Mouse (Mus musculus) G1E (cell line): ENCODE results near the gene Mtcl1. TPM values are rescaled to one million over a fixed set of nuclear protein-coding genes. Genes with fewer than 3 reads are reported as not detected.

Experiments
- ATAC-seq: 2 replicates; pipeline ENCODE4 v1.8.0; 2016; ENCODE audit warnings: mild to moderate bottlenecking; ENCODE audit not compliant: insufficient number of reproducible peaks, poor library complexity, low FRiP score, severe bottlenecking; ENCODE audit errors: extremely low read depth
- DNase-seq: peaks from one replicate; pipeline ENCODE4 v3.0.0; 2012; ENCODE audit warnings: low spot score
- H3K27me3 ChIP-seq: 2 replicates; pipeline ENCODE4 v1.6.1; 2012; ENCODE audit warnings: mild to moderate bottlenecking, low read length, inconsistent platforms; ENCODE audit not compliant: insufficient read depth
- H3K36me3 ChIP-seq: replicated peaks from 2 replicates; pipeline ENCODE3; 2012; ENCODE audit warnings: mild to moderate bottlenecking, inconsistent platforms
- H3K4me1 ChIP-seq: 2 replicates; pipeline ENCODE4 v1.6.1; 2012; ENCODE audit warnings: low read depth, low read length, inconsistent platforms, mixed read lengths; ENCODE audit not compliant: insufficient read depth
- H3K4me3 ChIP-seq: 2 replicates; pipeline ENCODE4 v1.5.1; 2012; ENCODE audit warnings: low read depth, mild to moderate bottlenecking, inconsistent platforms, low read length, moderate library complexity, mixed read lengths
- H3K9me3 ChIP-seq: replicated peaks from 2 replicates; pipeline ENCODE4 v1.6.1; 2012; ENCODE audit warnings: inconsistent platforms
- CTCF ChIP-seq: IDR thresholded peaks from 2 replicates; pipeline ENCODE4 v1.5.1; 2012; ENCODE audit warnings: low read depth, low read length, inconsistent platforms, mixed read lengths
- GATA1 ChIP-seq: IDR thresholded peaks from 2 replicates; pipeline ENCODE4 v1.6.1; 2012; ENCODE audit warnings: borderline replicate concordance, low read length, inconsistent platforms, mixed read lengths
- GATA2 ChIP-seq: IDR thresholded peaks from 2 replicates; pipeline ENCODE4 v1.6.1; 2012; ENCODE audit warnings: low read depth, low read length, inconsistent platforms, borderline replicate concordance
- POLR2AphosphoS5 ChIP-seq: IDR thresholded peaks from 2 replicates; pipeline ENCODE4 v1.6.1; 2012; ENCODE audit warnings: low read depth, low read length, inconsistent platforms; ENCODE audit not compliant: insufficient replicate concordance
- TAL1 ChIP-seq: conservative IDR thresholded peaks from 2 replicates; pipeline ENCODE4 v1.6.1; 2012; ENCODE audit warnings: low read depth, low read length, inconsistent platforms, mixed read lengths
- polyA plus RNA-seq: library from polyadenylated mRNA; stranded (reverse); fragments of >175 nt; gene quantifications from 2 replicates; pipeline ENCODE4 v1.2.3, GENCODE M21; 2012
- total RNA-seq, 2 experiments: library from RNA; stranded (forward) in 1 of 2; stranded (reverse) in 1 of 2; fragments of 200-1000 nt in 1 of 2; fragments of >200 nt in 1 of 2; fragmentation: Nextera tagmentation in 1 of 2; gene quantifications; 2 replicates each; pipeline ENCODE4 v1.2.3; 2014 to 2017

Mtcl1 gene
- total and polyA plus RNA-seq, 3 experiments = 0.11 TPM; not detected in 2

DNA sequence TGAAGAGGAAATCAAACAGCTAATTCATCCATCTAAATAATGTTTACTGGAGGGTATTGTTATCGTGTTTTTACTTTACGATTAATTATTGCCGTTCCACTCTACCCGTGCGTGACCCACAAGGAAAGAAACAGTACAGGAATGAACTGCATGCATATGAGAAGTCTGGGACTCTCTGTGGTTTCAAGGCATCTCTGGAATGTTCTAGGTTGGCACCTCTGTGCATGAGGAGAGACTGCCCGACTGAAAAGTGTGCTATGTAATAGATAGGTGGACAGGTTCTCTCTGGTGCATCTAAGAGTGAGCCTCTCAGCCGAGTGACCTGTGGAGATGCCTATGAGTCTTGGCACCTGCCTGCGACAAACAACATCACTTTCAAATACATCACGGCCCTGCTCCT lies 78.7 kb downstream of the Mtcl1 start:
- Histone ChIP-seq H3K36me3 (no peaks in the 10 kb centered on the region), H3K4me3 (no peak overlapping the region), H3K9me3 (peaks cover 75% of the 10 kb centered on the region), H3K27me3 (no peaks in the 10 kb centered on the region), H3K4me1 (no peaks in the 10 kb centered on the region)
- TF ChIP-seq TAL1 (no peak), POLR2AphosphoS5 (no peak), GATA1 (no peak), CTCF (no peak), GATA2 (no peak)
- DNase-seq (no peak), ATAC-seq (no peak)

- ATAC-seq (no peak), DNase-seq (no peak)
- H3K36me3 ChIP-seq = no peaks in the 10 kb centered on the region
- peaks cover 69% of the 10 kb centered on the region for H3K9me3 ChIP-seq
- TF ChIP-seq GATA2 (no peak), CTCF (no peak), GATA1 (no peak), POLR2AphosphoS5 (no peak), TAL1 (no peak)
- H3K4me1 ChIP-seq = no peaks in the 10 kb centered on the region
- H3K4me3 ChIP-seq = no peak overlapping the region
- H3K27me3 ChIP-seq = no peaks in the 10 kb centered on the region
Observed at GRCm38 (mm10) chr17:66369777-66370176, 79.8 kb downstream of the Mtcl1 start.

DNA sequence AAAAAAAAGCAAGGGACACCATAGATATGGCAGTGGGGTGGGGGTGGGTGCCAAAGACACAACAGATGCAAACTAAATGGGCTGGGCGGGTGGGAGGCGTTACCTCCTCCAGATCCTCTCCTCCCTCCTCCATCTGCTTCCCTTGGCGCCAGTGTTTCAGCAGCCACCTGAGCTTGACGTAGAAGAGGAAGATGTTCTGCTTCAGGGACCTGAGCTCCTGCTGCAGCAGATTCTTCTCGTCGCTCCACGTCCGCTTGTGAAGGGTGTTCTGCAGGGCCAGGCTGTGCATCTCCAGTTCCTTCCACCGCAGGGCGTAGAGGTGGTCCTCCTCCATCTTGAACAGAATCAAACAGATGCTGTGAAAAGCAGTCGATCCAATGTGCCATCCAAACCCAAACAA lies 81.4 kb downstream of the Mtcl1 start:
- no peaks in the 10 kb centered on the region for H3K27me3 ChIP-seq
- ATAC-seq (no peak), DNase-seq (no peak)
- no peaks in the 10 kb centered on the region for H3K36me3 ChIP-seq
- H3K4me1 ChIP-seq = no peaks in the 10 kb centered on the region
- peaks cover 70% of the 10 kb centered on the region for H3K9me3 ChIP-seq
- TF ChIP-seq GATA2 = no peak
- TF ChIP-seq GATA1 = no peak
- no peak for TF ChIP-seq POLR2AphosphoS5
- no peak for TF ChIP-seq CTCF
- H3K4me3 ChIP-seq = no peak overlapping the region

- DNase-seq (no peak), ATAC-seq (no peak)
- H3K4me3 ChIP-seq = no peak overlapping the region
- no peaks in the 10 kb centered on the region for H3K4me1 ChIP-seq
- no peaks in the 10 kb centered on the region for H3K27me3 ChIP-seq
- no peaks in the 10 kb centered on the region for H3K36me3 ChIP-seq
- H3K9me3 ChIP-seq = peaks cover 74% of the 10 kb centered on the region
- TF ChIP-seq CTCF (no peak), POLR2AphosphoS5 (no peak), GATA1 (no peak), GATA2 (no peak)
Observed at GRCm38 (mm10) chr17:66365664-66366063, 83.9 kb downstream of the Mtcl1 start.

GRCm38 (mm10) chr17:66365293-66365642 lies 84.3 kb downstream of the Mtcl1 start:
- DNase-seq (no peak), ATAC-seq (no peak)
- H3K36me3 ChIP-seq = no peaks in the 10 kb centered on the region
- peaks cover 76% of the 10 kb centered on the region for H3K9me3 ChIP-seq
- H3K27me3 ChIP-seq = no peaks in the 10 kb centered on the region
- TF ChIP-seq GATA1 (no peak), POLR2AphosphoS5 (no peak), TAL1 (no peak), CTCF (no peak), GATA2 (no peak)
- H3K4me1 ChIP-seq = no peaks in the 10 kb centered on the region
- H3K4me3 ChIP-seq = no peak overlapping the region

DNA sequence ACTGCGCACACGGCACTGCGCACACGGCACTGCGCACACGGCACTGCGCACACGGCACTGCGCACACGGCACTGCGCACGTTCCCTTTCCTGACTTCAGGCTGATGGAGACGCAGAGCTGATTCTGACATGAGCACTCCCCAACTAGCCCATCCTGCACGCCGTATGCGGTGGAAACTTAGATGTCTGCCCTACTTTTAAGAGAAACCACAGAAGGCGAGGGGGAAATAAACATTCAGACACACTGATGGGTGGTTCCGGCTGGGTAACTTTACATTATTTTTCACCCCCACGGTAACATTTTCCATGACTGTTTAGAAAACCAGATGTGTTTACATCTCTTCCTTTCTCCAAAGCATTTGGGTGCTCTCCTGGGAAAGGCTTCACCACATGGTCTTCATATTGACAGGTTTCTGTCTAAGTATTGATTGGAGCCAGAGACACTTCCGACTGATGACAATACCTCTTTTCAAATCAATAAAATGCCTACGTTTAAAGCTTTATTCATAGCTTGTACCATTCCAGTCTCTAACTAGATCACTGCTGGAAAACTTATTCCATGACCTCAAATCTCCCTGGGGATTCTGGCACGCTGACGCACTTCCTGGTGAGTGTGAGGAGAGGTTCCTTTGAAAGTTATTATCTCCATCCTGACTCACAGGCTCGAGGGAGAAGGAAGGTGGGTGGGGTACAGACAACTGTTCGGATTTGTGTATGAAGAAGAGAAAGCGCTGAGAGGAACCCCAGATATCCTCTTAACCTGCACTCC lies 84.8 kb downstream of the Mtcl1 start:
- Histone ChIP-seq H3K9me3 (peaks cover 72% of the 10 kb centered on the region), H3K4me3 (no peak overlapping the region), H3K27me3 (no peaks in the 10 kb centered on the region), H3K36me3 (no peaks in the 10 kb centered on the region), H3K4me1 (no peaks in the 10 kb centered on the region)
- no peak for TF ChIP-seq GATA2
- TF ChIP-seq GATA1 = no peak
- no peak for TF ChIP-seq CTCF
- no peak for TF ChIP-seq POLR2AphosphoS5
- no peak for TF ChIP-seq TAL1
- ATAC-seq (no peak), DNase-seq (no peak)
